Mouse (Mus musculus) lung, postnatal 0 days (tissue): Measurements from ENCODE around the gene Cd79a.

ENCODE experiments used
- CTCF ChIP-seq: IDR thresholded peaks from 2 replicates; pipeline ENCODE4 v1.5.1; 2016; ENCODE audit warnings: antibody characterized with exemption, mild to moderate bottlenecking
- EP300 ChIP-seq: IDR thresholded peaks from 2 replicates; pipeline ENCODE4 v1.6.1; 2016; ENCODE audit warnings: antibody characterized with exemption, mild to moderate bottlenecking, control low read depth

- no peak for TF ChIP-seq EP300
- no peak for TF ChIP-seq CTCF
Observed at GRCm38 (mm10) chr7:24885468-24886307, 11.5 kb upstream of the Cd79a start.
